Mouse (Mus musculus): ENCODE data around the gene Abcb5.
"Not testable (repeated sequence)": the region's sequence is repeated elsewhere in the genome, so short reads cannot be mapped to it uniquely, and the experiment has no call there.

Abcb5 gene

GRCm38 (mm10) chr12:118966321-118966720 lies at the start of gene Abcb5:
Gene Abcb5 (minus strand): TSS chr12:118966421.
- DNase-seq (ENCODE audit: low spot score in 2 of 2), result no peak

DNA sequence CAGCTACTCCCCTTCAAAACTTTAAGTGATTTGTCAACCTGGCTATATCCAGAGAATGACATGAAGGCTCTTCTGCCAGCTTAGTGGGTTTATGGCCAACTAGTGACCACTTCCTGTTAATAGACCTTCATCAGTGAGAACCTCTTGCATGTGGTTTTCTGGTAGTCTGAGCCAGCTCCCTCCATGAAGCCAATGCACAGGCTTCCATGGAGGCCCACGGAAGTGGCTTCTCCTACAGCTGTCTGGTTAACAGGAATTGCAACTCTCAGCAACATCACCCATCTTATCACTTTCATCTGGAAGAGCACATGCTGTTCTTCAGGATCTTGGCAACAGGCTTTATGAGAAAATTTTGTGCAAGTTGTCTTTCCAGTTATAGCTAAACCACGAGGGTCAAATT lies 33.0 kb upstream of the Abcb5 start:
- DNase-seq (ENCODE audit: low spot score in 2 of 2), result no peak

GRCm38 (mm10) chr12:118994328-118995166 lies 28.3 kb upstream of the Abcb5 start:
- no peak for DNase-seq (ENCODE audit: low spot score in 2 of 2)

DNA sequence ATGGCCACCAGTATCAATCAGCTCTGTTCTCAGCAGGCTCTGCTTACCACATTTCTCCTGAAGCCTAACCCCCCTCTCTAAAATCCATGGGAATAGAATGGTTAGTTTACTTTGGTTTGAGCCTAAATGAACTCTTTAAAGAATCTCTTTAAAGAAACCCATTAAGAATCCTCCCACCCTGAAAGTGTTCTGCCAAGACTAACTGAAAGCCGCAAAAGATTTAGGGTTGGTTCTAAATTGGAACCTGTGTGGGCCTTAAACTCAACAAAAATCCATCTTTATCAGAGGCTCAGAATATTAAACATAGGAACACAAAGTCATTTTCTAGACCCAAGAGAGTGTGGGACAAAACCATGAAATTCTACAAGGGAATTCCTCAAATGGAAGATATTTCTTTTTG lies 18.6 kb upstream of the Abcb5 start:
- DNase-seq (ENCODE audit: low spot score in 2 of 2), result no peak

DNA sequence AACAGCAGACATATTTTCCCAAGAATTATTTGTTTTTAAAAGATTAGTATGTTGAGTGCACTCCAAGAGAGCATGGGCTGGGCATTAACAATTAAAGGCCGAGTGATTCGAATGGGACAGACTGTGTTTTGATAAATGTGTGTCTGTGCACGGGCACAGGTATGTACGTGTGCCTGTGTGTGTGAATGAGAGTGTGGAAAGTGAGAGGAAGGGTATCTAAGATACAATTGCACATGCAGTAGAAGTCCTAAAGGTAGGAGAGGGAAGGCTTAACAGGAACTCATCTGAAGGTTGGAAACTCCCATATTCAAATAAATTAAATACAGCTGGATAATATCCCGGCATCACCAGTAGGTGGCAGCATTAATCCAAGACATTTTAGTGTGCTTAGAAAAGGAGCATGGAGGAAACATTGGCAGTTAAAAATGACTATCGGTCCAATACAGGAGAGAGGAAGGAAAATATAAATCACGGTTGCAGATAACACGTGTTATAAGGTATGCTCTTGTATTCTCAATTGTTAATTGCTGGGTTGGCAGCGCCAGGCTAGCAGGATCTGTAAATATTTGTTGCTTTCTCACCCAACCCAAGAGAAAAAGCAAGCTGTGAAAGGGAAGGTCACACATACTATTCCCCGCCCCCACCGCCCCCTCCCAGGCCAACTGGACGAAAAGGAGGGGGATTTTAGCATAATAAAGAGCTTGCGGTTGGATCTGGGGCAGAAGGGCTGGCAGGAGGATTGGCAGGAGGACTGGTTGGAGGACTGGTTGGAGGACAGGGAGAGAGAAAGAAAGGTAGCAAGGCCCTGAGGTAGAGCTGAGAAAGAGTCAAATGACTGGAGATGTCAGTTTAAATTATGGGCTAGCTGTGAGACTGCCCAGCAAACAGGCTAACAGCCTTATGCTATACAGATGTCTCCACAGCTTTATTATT lies 35.6 kb downstream of the Abcb5 start:
- peak; percentile 26 to 46 for DNase-seq (ENCODE audit: low spot score in 2 of 2)

DNA sequence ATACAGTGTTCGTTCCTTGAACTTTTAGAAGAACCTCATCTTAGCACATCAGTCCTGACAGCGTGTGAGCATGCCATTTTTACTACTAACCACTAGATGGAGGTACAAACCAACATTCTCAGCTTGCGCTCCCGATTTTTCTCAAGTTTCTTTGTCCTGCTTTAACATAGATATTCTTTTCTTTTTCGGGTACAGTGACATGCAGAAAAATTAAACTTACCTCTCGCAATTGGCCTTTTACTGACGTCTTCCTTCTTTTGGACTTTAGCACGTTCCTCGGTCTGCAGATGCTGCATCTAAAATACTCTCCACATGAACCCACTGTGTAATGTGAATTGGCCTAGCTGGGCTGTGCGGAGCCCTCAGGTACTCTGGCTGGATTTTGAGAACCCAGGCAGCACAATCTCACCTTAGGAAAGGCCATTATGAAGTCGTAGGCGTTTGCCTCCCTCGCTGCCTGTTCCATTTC lies 39.4 kb downstream of the Abcb5 start:
- DNase-seq (ENCODE audit: low spot score in 2 of 2), result no peak

- DNase-seq (ENCODE audit: low spot score in 2 of 2), result not testable (repeated sequence)
These were observed 42.3 kb downstream of the Abcb5 start for GRCm38 (mm10) chr12:118923874-118924273.

DNA sequence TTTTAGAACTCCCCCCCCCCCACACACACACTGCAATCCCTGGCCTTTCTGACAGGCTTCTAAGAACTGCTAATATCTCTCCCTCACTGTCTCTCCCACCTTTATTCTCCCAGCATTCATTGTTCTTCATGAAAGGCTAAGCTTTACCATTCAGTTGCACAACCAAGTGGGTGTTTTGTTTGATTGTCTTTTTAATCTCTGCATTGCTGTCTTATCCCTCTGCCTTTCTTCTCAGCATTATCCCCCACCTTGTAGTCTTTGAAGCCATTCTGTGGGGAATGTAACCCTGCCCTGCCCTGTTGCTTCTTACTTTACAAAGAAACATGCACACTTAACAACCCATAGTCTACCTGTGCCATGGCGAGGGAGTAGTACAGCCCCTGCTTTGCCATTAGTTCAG lies 48.5 kb downstream of the Abcb5 start:
- no peak for DNase-seq (ENCODE audit: low spot score in 2 of 2)

- no peak for DNase-seq (ENCODE audit: low spot score in 2 of 2)
These were observed 55.9 kb downstream of the Abcb5 start for GRCm38 (mm10) chr12:118910360-118910759.

GRCm38 (mm10) chr12:118902249-118902648 lies 64.0 kb downstream of the Abcb5 start:
- DNase-seq (ENCODE audit: low spot score in 2 of 2), result no peak

- DNase-seq (ENCODE audit: low spot score in 2 of 2), result peak; percentile 8 to 20
These were observed 78.3 kb downstream of the Abcb5 start for GRCm38 (mm10) chr12:118887964-118888363.

GRCm38 (mm10) chr12:118882790-118883189 lies 83.4 kb downstream of the Abcb5 start:
- DNase-seq (ENCODE audit: low spot score in 2 of 2), result no peak

GRCm38 (mm10) chr12:118872673-118873072 lies 93.5 kb downstream of the Abcb5 start:
- no peak for DNase-seq (ENCODE audit: low spot score in 2 of 2)

DNA sequence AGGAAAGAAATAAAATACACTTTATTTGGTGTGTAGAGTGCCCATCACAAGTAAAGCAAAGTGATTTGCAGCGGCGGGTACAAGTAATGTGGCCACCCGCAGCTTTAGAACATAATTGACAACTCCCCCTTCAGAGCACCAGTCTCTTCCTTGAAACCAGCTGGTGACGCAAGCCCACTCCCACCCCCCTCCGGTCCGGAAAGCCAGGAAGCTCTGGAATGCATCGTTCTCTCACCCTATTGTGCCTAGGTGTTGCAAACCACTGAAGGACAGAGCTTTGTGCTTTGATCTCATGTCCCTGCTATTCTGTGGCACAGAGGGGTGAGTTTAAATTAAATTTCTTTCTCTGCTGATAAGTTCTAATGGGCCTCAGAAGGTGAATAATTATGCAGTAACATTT lies 110.1 kb downstream of the Abcb5 start:
- DNase-seq (ENCODE audit: low spot score in 2 of 2), result no peak

- peak; percentile 43 to 60 for DNase-seq (ENCODE audit: low spot score in 2 of 2)
These were observed 111.3 kb downstream of the Abcb5 start for GRCm38 (mm10) chr12:118854831-118855453.

DNA sequence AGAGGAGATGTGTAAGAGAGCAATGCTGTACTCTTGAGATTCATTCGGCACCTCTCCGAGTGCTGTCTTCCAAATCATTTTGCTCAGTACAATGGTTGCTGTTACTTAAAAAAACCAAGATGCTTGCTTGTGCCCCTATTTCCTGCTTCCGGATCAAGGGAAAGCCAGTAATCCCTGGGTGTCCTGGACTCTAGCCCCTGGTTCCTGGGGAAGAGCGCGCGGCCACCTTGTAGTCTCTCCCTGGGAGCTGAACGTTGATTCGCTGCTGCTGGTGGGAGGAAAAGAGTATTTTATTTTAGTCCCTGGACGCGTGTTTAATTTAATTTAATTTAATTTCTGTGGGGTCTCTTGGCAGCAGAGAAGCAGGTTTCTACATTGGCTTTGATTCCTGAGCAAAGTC lies 111.8 kb downstream of the Abcb5 start:
- no peak for DNase-seq (ENCODE audit: low spot score in 2 of 2)

DNA sequence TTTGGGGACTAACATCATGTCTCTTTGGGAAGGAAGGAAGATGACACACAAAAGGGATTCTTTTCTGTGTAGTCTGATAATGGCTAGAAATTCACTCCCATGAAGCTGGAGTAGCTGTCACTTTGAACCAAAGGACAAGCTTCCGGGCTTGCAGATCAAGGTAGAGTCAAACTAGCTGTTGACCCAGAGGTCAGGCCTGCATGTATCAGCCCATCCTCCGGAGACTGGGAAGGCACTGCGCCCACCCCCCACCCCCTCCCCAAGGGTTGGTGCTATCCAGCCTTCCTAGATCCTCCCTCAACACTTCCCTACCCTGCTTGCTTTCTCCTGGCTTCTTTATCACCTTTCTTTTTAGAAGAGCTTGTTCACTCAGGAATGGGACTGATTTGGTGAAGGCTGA lies 112.9 kb downstream of the Abcb5 start:
- DNase-seq (ENCODE audit: low spot score in 2 of 2), result no peak

DNA sequence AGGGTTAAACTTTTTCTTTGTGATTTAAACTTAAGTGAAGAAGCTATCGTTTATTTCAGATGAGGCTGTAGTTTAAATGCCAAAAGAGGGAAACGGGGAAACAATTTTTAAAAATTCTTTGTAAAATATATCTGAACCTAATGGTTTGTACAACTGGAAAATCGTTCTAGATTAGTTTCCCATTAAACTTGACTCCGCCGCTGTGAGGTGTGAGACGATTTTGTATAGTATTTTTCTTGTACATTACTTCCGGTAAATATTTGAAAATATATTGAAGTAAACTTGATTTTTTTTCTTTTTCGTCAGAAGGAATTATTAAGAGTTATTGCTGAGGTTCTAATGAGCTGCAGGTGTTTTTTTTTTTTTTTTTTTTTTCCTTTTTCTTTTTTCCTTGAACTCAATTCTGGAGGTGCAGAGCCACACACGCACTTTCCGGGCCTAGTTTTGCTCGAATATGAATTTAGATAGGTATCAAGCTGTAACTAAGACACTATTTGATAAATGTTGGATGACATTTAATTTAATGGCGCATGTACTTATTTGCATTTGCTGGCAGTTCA lies 115.3 kb downstream of the Abcb5 start:
- DNase-seq (ENCODE audit: low spot score in 2 of 2), result no peak

DNA sequence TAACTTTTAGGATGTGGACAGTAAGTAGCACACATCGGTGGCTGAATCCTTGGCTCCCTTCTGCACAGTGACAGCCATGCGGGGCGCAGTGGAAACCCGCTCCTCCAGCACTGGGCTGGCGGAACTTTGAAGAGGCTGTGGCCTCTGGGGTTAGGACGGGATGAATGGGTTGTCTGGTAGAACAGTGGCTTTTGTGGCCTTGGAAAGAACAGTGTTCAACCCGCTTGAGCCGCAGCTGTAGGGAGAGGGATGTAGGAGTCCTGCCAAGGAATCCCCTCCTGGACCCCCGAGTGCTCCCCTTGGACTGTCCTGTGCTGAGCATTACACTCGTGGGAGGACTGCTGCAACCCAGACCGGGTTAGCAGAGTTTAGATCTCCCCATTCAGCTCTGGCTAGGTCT lies 116.2 kb downstream of the Abcb5 start:
- no peak for DNase-seq (ENCODE audit: low spot score in 2 of 2)

DNA sequence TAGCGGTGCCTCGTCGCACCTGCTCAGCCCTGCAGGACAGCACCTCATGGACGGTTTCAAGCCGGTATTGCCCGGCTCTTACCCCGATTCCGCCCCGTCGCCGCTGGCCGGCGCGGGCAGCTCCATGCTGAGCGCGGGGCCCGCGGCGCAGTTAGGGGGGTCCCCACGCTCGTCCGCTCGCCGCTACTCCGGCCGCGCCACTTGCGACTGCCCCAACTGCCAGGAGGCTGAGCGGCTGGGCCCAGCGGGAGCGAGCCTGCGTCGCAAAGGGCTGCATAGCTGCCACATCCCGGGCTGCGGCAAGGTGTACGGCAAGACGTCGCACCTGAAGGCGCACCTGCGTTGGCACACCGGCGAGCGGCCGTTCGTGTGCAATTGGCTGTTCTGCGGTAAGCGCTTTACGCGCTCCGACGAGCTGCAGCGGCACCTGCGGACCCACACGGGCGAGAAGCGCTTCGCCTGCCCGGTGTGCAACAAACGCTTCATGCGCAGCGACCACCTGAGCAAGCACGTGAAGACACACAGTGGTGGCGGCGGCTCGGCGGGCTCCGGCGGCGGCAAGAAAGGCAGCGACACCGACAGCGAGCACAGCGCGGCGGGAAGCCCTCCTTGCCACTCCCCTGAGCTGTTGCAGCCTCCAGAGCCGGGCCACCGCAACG lies 116.9 kb downstream of the Abcb5 start:
- no peak for DNase-seq (ENCODE audit: low spot score in 2 of 2)

All from urinary bladder, postnatal 36 days (tissue).